Mouse (Mus musculus) adrenal gland, postnatal 36 days (tissue): ENCODE measurements at regions not wholly inside any gene's neighbourhood (a gene's known extent, or its start where the extent isn't known, plus 50 kb on each side); places are given as distances from the start of the nearest gene placed in this dataset.
A peak's percentile ranks its signal among the peaks of the same experiment; 100 is the strongest.

ENCODE experiments used
- DNase-seq, 2 experiments: peaks; one replicate each; pipeline ENCODE4 v3.0.0; 2021; ENCODE audit warnings: mixed read lengths in 1 of 2

DNA sequence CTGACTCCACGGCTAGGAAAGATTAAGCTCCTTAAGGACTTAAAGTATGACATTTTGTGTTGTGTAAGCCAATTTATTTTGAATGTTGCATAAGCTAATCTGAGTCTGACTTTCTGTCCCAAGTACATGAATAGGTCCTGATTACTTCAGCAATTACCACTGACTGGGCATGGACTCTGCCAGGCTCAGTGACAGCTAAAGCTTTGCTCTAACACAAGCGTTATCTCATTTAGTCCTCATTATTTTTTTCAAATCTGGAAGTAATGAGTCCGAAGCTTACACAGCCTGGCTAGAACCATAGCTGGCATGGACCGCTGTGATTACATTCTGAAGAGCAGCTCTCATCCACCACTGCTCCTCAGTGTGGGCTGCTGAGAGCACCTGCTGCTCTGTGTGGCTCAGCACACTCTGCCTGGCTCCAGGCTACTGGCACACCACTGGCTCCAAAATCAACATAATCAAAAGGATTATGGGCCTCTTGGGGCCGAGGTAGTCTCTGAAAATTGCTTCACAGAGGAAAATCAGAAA, 753.0 kb upstream of the Jmjd1c start:
- DNase-seq = no peak

DNA sequence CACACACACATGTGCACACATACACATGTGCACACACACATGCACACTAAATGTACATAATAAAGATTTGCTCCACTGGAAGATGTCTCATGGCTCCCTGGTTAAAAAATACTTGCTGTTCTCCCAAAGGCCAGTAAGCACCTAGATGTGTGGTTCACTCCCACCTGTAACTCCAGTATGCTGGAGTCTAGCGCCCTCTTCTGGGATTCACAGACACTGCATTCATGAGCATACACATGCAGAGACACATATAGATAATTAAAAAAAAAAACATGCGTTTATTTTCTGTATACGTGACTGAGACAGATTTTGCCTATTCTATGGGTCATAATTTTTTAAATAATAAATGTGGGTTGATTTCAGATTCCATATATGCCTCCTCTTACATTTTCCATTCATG, 747.5 kb upstream of the Jmjd1c start:
- DNase-seq = peak in 1 of 2 experiments; percentile 1

DNA sequence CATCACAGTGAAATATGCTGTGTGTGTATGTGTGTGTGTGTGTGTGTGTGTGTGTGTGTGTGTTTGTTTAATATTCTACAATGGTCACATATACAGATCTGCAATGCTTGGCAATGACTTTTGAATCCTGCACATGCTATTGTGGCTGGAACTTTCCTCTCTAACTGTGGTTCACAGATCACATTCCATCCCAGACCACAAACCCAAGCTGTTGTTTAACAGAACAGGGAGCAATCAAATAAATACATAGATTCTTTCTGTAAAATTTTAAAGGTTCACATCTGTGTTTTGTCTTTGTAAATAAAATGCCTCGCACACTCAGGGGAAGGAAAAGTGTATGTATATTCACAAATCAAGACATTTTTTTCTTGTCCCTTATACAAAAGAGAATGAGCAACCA, 744.9 kb upstream of the Jmjd1c start:
- no peak for DNase-seq

DNA sequence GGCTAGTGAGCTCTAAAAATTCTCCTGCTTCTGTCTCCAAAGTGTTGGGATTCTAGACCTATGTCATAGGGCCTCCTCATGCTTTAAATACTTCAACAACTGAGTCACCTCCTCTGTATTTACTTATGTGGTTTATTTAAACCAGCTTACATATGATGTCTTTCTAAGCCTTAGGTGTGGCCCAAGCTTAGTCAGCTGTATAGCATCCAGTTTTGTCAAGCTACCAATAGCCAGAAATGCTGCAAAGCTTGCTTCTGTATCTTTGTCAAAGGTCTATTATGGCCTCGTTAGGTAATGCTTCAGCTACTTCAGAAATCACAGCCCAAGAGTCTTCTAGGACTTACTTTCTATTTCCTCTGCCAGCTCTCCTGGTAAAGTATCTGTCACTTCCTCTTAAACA, 741.9 kb upstream of the Jmjd1c start:
- no peak for DNase-seq

- DNase-seq = no peak
Measured at GRCm38 (mm10) chr10:66354986-66355385, 740.9 kb upstream of the Jmjd1c start.

DNA sequence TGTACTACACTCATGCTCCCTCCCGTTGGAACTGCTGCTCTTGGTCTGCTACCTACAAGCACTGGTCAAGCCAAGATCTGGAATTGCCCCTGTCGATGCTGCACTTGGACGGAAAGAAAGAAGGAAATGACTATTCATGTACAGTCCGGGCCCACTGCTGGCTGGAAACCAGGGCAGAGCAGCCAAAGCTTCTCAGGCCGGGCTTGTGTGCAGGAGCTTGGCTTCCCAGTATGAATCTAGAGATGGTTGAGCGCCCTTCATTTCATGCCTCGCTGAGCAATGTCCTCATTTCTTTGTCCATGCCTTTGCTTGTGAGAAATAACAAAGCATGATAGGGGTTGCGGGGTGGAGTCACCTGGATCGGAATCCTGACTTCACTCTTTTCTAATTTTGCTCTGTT, 738.2 kb upstream of the Jmjd1c start:
- DNase-seq = no peak

DNA sequence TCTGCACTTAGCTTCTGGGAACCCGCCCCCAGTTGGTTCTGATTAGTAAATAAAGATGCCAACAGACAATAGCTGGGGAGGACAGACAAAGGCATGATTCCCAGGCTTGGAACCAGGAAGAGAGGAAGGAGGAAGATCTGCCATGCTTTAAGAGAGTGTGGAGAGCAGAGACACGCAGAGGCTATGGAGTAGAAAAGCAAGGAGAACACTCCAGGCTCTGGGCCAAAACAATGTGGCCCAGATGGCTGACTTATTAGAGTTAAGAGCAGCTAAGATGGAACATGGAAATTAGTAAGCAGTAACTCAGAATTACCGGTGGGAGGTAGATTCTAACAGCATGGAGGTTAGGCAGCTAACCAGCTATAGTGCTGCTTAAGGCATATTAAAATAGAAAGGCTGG, 725.8 kb upstream of the Jmjd1c start:
- DNase-seq = no peak

- DNase-seq = no peak
Measured at GRCm38 (mm10) chr10:66371756-66372155, 724.2 kb upstream of the Jmjd1c start.
